Mouse (Mus musculus): ENCODE measurements around the gene Zfp672.
"Not testable (repeated sequence)": the region's sequence is repeated elsewhere in the genome, so short reads cannot be mapped to it uniquely, and the experiment has no call there.

Gene Zfp672

GRCm38 (mm10) chr11:58323570-58324340 is 6.4 kb downstream of the Zfp672 start:
- no peak for DNase-seq

DNA sequence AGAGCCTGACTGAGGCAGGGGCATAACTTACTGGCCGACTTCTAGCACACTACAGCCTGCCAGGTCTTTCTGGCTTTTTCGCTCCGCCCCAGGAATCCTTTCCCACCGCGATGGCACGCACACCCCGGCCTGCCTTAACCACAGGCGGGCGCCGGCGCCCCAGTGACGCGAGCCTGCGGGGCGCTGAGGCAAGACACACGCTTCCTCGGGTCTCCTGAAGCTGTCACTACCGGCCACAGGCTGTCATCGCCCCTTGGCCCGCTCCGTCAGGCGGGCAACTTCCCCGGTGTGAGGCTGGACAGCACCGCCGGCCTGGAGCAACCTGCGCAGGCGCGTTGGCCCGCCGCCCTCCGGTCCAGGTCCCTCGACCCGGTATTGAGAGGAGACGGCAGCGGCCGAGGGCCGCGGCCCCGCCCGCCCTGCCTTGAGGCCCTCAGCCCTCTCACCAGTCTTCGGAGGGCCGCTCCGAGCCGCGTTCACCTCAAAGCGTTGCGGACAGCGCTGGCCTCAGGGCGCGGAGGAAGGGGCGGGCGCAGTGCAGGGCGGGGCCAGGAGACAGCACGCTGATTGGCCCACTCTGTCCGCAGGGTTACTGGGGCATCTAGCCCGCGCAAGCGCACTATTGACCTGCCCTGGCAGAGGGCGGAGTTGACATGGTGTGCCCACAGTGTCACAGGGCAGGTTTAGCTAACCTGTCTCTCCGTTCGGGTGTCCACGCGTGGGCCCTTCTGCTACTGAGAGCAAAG is 7.1 kb downstream of the Zfp672 start:
- DNase-seq, result peak; percentile 98

GRCm38 (mm10) chr11:58316768-58317390 is 13.3 kb downstream of the Zfp672 start:
- no peak for DNase-seq

GRCm38 (mm10) chr11:58316344-58316743 is 13.8 kb downstream of the Zfp672 start:
- no peak for DNase-seq

GRCm38 (mm10) chr11:58315536-58316168 is 14.5 kb downstream of the Zfp672 start:
- DNase-seq, result no peak

- no peak for DNase-seq
Observed at GRCm38 (mm10) chr11:58314069-58314468, 16.1 kb downstream of the Zfp672 start.

GRCm38 (mm10) chr11:58308661-58309060 is 21.5 kb downstream of the Zfp672 start:
- DNase-seq, result no peak

DNA sequence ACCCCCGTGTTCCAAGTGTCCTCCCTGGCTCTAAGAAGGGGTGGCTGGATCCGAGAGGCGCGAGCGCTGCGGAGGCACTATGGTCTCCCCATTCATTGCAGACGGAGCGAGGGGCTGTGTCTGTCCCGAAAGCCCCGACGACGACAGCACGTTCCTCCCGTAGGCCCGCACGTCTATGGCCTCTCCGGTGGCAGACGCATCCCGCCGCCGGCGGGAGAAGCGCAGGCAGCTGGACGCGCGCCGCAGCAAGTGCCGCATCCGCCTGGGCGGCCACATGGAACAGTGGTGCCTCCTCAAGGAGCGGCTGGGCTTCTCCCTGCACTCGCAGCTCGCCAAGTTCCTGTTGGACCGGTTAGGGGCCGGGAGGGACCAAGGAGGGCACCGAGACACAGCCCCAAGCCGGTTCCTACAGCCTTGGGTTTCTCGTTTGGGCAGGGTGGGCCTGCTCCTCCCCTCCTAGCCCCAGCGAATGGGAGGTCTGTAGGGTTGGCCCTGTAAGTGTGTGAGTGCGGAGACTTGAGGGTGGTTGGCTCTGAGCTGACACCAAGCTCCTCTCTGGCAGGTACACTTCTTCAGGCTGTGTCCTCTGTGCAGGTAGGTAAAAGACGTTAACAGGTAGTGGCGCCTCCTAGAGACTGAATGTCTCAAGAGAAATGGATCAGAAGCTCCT is 22.6 kb downstream of the Zfp672 start:
- DNase-seq, result peak; percentile 65

GRCm38 (mm10) chr11:58306860-58307308 is 23.3 kb downstream of the Zfp672 start, which contains the start of gene Zfp692:
Zfp692 (plus strand) TSS chr11:58307069.
- peak; percentile 95 for DNase-seq

- DNase-seq, result not testable (repeated sequence)
Observed at GRCm38 (mm10) chr11:58305299-58305698, 24.8 kb downstream of the Zfp672 start.

DNA sequence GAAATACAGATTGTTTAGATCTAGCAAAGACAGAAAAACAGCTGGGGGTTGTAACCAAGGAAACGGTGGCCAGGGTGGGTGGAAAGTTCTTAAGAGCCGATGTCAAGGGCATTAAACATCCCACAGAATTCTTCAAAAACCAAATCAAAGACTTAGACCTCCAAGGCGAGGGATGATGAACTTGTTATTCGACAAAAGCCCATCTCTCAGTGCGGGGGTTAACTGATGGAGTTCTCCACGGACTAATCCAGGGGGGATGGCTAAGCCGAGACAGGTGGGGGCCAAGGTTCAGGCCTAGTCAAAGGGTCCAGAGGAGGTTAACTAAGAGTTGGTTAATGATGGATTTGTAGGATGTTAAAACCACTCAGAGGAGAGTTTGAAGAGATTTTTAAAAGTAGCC is 26.5 kb downstream of the Zfp672 start:
- no peak for DNase-seq

GRCm38 (mm10) chr11:58302774-58303445 is 27.2 kb downstream of the Zfp672 start:
- DNase-seq, result no peak

DNA sequence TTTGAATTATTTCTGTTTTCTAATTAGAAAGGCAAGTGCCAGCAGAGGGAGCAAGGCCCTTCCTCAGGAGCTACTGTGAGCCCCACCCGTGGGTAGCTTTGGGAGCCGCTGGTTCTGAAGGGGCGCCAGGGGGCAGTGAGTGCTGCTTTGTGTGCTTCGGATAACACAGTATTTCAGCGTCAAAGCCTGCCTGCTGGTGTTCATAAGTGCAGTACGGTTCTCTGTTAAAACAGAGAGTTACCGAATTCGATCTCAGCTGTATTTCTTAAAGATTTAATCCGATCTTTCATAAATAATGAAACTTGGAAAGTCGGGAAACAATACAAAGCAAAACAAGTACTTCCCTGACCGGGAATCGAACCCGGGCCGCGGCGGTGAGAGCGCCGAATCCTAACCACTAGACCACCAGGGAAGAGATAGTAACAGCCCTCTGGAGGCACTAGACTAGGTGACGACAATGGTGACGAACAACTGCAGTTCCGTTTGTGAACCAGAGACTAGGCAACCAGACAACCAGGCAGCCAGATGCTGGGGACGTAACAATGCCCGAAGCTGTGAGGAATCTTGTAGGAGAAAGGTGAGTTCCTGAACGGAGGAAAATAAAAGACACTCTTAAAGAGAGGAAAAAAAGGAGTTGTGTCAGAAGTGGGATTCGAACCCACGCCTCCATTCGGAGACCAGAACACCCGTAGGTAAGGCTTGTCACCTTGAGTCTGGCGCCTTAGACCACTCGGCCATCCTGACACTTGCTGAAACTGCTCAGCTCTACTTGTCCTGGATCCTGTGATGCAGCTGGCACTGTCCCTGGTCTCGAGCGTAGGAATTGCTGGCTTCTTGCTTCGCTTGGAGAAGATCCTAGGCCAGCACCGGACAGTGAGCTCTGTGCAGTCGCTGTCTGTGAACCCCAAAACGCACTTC is 28.0 kb downstream of the Zfp672 start:
- peak; percentile 94 for DNase-seq

- peak; percentile 60 for DNase-seq
Observed at GRCm38 (mm10) chr11:58301057-58301456, 29.1 kb downstream of the Zfp672 start.

- DNase-seq, result no peak
Observed at GRCm38 (mm10) chr11:58297396-58297795, 32.7 kb downstream of the Zfp672 start.

GRCm38 (mm10) chr11:58292791-58293190 is 37.3 kb downstream of the Zfp672 start:
- DNase-seq, result no peak

- DNase-seq, result no peak
Observed at GRCm38 (mm10) chr11:58290812-58291211, 39.3 kb downstream of the Zfp672 start.

GRCm38 (mm10) chr11:58289992-58290682 is 40.0 kb downstream of the Zfp672 start:
- no peak for DNase-seq

DNA sequence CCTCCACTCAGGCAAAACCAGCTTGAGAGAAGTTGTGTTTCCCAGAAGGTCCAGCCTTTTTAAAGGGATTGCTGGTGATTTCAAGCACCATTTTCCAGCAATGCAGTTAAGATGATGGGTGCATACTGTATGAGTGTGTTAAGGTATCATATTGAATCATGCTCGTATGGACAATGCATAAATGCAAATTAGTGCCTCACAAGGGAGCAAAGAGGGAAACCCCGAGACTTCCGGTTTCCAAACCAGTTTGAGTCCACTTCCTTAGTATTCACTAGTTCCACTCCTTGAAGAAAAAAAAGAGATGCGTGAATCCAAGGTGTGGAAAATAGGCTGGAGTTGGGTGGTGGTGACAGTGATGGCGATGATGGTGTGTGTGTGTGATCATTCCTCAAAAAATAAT is 47.6 kb downstream of the Zfp672 start:
- DNase-seq, result no peak

DNA sequence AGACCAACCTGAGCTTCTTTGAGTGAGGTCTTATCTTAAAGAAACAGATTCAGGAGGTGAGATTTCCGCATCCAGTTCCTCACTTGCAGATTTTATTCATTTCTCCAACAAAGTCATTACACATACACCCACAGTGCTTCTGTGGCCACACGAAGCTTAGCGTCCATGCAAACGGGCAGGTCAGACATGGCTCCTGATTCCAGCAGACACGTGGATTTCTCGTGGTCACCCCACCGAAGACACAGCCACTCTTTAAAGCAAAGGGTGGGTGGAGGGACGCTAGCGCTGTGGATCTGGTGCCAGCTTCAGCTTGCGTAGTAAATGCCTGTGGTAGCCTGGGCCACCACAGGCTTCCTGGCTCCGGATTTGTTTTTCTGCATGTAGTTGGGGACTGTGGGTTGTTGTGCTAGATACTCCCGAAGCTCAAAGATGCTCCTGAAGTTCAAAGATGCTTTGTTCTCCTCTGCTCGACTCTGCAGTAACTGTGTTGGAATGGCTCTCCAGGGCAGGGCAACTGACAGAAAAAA is 48.1 kb downstream of the Zfp672 start:
- no peak for DNase-seq
